Mouse (Mus musculus) ovary, postnatal 14 days (tissue): ENCODE results near the gene Prr5.

ENCODE experiments used
- DNase-seq: peaks from one replicate; pipeline ENCODE4 v3.0.0; 2022; ENCODE audit warnings: low spot score

The Prr5 gene

GRCm38 (mm10) chr15:84680545-84681454 is 11.4 kb downstream of the Prr5 start:
- peak; percentile 98 for DNase-seq

GRCm38 (mm10) chr15:84681455-84682193 is 12.2 kb downstream of the Prr5 start:
- no peak for DNase-seq

- no peak for DNase-seq
Measured at GRCm38 (mm10) chr15:84682206-84682605, 12.8 kb downstream of the Prr5 start.

GRCm38 (mm10) chr15:84682821-84683220 is 13.4 kb downstream of the Prr5 start:
- no peak for DNase-seq

- DNase-seq = no peak
Measured at GRCm38 (mm10) chr15:84684520-84684919, 15.1 kb downstream of the Prr5 start.

GRCm38 (mm10) chr15:84685417-84685816 is 16.0 kb downstream of the Prr5 start:
- DNase-seq = no peak

GRCm38 (mm10) chr15:84687904-84688303 is 18.5 kb downstream of the Prr5 start:
- no peak for DNase-seq

- no peak for DNase-seq
Measured at GRCm38 (mm10) chr15:84689356-84689755, 19.9 kb downstream of the Prr5 start.

GRCm38 (mm10) chr15:84691513-84691912 is 22.1 kb downstream of the Prr5 start:
- no peak for DNase-seq

GRCm38 (mm10) chr15:84692645-84693044 is 23.2 kb downstream of the Prr5 start:
- DNase-seq = no peak

GRCm38 (mm10) chr15:84696021-84696420 is 26.6 kb downstream of the Prr5 start:
- no peak for DNase-seq

GRCm38 (mm10) chr15:84697611-84698011 is 28.2 kb downstream of the Prr5 start:
- no peak for DNase-seq

GRCm38 (mm10) chr15:84698189-84698588 is 28.8 kb downstream of the Prr5 start:
- DNase-seq = no peak

- DNase-seq = peak; percentile 61
Measured at GRCm38 (mm10) chr15:84700147-84700794, 30.9 kb downstream of the Prr5 start.

- DNase-seq = peak; percentile 45
Measured at GRCm38 (mm10) chr15:84701947-84702346, 32.5 kb downstream of the Prr5 start.

GRCm38 (mm10) chr15:84702391-84703345 is 33.2 kb downstream of the Prr5 start:
- no peak for DNase-seq

- no peak for DNase-seq
Measured at GRCm38 (mm10) chr15:84703992-84704391, 34.6 kb downstream of the Prr5 start.

GRCm38 (mm10) chr15:84705351-84705901 is 36.0 kb downstream of the Prr5 start:
- no peak for DNase-seq

GRCm38 (mm10) chr15:84706983-84707619 is 37.7 kb downstream of the Prr5 start:
- no peak for DNase-seq

- no peak for DNase-seq
Measured at GRCm38 (mm10) chr15:84712566-84713405, 43.4 kb downstream of the Prr5 start.
